Mouse (Mus musculus) cerebellum, postnatal 4 days (tissue): Measurements from ENCODE around the gene Tldc2.

Experiments used
- DNase-seq, 2 experiments: peaks; one replicate each; pipeline ENCODE4 v3.0.0; 2022; ENCODE audit warnings: low spot score in 2 of 2, mixed read lengths in 1 of 2

Gene Tldc2

DNA sequence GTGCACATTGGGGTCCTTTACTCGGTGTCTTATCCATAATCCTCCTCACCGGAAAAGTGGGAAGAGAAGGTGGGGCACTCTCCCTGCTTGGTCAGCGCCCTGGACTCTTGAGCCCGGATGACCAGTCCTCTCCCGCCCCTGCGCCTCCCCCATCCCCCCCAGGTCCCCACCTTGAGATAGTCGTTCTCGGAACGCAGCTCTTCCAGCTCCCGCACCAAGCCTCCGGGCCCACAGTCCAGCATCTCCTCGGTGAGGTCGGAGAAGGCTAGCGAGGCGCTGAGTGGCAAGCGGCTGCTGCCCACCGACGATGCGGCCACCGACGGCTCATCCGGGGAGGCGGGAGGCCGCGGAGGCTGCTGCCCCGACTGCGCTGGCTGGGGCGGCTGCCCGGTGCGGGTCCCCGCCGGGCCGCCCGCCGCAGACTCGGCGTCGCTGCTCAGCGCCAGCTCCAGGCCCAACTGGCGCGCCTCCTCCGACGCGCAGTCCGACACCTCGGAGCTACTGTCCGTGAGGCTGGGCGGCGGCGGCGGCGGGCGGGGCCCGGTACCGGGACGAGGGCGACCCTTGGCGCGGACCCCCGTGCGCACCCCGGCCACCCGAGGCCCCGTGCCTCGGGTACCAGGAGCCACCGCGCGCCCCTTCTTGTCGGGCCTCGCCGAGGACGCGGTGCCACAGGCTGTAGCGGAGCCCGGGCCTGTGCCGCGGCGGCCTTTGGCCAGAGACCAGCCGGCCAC, 8.6 kb upstream of the Tldc2 start:
- DNase-seq: no peak

DNA sequence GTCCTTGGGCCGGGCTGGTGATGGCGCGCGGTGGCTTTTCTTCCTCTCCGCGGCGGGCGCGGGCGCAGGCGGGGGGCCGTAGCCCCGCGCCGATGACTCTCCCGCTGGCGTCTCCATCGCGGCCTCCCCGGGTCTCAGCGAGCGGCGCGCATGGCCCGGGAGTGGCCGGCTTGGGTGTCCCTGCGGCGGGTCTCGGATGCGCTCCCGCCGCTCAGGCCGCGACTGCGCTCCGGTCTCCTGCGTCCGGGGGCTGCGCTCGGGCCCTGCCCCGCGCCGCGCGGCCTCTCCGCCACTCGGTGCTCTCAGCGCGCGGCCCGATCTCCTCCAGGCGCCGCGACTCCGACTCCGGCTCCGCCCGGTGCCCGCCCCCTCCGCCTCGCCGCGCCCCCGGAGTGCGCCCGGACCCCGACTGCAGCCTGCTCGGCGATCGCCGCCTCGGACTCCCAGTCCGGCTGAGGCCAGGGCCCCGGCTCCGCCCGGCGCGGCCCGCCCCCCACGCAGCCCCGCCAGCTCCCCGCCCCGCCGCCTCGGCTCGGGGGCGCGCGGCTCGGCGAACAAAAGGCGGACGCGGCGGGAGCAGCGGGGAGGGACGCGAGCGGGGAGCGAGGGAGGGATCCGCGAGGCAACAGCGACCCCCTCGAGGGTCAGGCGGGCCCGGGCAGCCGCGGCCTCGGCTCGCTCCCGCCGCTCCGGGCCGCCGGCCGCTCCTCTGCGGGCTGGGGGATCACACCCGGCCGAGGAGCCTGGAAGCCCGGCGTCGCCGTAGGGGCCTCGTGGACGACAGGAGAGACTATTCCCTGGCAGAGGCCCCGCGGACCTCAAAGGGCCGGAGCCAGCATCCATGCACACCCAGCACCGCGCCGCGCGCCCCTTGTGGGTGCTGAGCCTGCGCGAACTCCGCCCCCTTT, 7.8 kb upstream of the Tldc2 start, which contains the start of gene Soga1:
Gene Soga1 (minus strand): TSS at position 462 of the 908 bp plus-strand sequence.
- DNase-seq: peak; percentile 74 to 84

- no peak for DNase-seq
Measured at GRCm38 (mm10) chr2:157079701-157080180, 7.1 kb upstream of the Tldc2 start.

DNA sequence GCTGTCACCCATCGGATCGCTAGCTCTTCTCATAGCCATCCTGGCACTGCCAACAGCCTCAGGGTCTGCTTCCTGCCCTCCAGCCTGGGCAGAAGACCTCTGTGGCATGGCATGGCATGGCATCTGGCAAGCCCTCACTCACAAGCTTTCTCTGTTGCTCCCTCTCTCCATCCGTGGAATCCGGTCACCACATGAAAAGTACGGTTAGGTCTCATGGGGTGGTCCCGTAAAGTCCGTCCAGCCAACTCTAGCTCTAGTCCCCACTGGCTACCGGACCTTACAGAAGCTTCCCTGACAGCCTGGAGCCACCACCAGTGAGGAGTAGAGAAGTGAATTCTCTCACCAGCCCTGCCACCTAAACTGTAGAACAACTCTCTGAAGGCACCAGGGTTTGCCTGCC, 5.5 kb upstream of the Tldc2 start:
- no peak for DNase-seq

DNA sequence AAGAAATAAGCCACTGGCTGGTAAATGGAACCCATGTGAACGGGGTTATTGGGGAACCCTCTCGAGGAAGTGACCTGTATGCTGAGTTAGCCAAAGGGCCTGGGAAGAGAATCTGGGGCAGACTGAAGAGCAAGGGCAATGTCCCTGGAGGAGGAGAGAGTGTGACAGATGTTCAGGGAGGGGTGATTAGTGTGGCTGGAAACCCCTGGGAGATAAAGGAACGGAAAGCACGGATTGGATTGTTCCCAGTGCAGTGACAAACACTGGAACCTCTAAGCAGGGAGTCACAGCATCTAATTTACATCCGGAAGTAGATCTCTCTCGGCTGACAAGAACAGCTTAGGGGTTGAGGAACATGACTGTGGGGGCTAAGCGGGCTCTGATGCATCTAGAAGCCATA, 4.9 kb upstream of the Tldc2 start:
- DNase-seq: no peak

DNA sequence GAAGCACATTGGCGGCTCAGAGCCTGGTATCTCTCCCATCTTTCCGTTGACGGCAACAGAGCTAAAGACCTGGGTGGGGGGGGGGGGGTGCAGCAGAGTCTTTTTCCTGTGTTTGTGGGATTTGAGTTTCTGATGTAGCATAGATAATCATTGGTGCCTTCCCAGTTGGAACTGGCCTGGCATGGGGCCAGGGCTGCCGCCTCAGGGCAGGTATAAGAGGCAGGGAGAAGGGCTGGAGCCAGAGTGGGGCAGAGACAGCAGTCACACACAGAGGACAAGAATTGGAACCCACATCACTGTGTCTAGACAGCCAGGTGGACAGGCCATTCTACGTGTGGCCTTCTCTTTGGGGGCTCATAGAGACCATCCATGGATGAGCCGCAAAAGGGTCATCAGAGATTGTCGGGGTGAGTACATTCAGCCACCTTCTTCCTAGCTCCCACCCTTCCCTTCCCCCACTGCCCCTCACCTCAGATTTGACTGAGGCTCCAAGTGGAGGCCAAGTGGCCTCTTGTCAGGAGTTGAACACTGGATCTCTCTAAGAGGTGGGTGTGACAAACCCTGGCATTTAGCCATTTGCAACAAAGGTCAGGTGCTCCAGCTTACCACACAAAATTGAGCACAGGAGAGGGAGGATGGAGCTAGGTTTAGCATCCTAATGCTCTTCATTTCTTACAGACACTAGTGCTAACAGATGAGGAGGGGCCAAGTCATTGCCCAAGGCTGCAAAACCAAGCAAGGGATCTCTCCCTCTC, 1.8 kb upstream of the Tldc2 start:
- DNase-seq: no peak

DNA sequence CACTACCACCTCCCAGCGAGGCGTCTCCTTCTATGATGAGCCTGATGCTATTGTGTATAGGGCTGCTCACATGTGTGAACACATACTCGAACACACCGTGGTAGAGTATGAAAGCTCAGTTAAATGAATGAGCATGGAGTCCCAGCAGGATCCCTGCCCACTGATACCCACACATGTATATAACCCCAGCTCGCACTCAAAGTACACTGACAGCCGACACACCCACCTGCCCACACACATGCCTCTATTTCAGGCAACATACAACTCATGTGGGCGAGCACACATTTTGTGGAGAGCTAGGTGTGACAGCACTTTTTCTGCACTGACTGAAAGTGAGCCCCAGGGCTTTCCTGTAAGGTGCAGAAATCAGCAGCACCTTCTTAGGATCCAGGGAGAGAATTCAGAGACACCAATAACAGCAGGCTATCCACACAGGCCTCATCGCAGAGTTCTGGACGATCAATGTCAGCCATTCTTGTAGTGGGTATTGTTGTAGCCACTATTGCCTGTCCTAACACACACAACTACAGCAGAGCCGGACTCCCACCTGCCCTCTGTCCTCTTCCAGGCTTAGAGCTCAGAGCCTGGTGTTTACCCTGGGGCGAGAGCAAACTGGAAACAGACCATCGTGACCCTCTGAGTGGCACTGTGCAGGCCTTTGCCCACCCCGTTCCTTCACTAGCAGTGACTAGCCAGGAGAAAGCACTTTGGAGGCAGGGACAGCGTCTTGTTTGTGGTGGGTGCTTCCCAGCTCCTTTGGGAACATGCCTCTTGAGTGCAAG, 872 bp downstream of the Tldc2 start:
- no peak for DNase-seq

DNA sequence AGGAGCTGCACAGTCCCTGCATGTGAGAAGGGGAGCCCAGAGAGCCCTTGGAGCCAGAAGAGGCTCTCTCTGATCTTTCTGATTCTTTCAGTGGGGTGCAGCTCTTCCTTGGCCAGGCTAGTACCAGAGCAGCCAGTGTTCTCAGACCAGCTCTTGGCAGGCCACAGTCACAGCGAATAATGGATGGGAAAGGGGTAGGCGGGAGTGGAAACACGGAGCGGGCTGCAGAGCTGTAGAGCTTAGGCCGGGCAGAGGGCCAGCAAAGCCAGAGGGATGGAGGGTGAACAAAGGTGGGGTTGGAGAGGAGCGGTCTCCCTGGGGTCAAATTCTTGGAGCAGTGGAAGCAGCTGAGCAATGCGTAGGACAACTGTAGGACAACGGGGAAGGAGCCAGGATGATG, 5.2 kb downstream of the Tldc2 start:
- DNase-seq: peak in 1 of 2 experiments; percentile 58

GRCm38 (mm10) chr2:157095005-157095755, 8.3 kb downstream of the Tldc2 start:
- DNase-seq: peak; percentile 66 to 84

- no peak for DNase-seq
Measured at GRCm38 (mm10) chr2:157099532-157100318, 12.9 kb downstream of the Tldc2 start.

GRCm38 (mm10) chr2:157100319-157100605, 13.4 kb downstream of the Tldc2 start:
- no peak for DNase-seq

- no peak for DNase-seq
Measured at GRCm38 (mm10) chr2:157101650-157102049, 14.8 kb downstream of the Tldc2 start.

DNA sequence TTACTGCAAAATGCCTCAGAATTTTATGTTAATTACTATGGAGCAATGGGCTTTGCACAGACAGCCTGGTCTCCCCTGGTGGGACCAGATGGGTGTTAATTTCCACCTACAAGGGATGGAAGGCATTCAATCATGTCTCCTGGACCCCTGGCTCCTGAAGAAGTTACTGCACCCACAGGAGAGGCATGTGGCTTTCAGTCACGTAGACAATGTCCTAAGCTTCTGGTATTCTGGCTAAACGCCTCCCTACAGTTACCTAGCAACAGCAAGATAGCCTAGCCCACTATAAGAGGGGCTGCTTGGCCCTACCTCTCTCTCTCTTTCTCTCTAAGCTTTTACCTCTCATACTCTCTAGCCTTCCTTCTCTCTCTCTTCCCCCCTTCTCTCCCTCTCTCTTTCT, 15.4 kb downstream of the Tldc2 start:
- no peak for DNase-seq

DNA sequence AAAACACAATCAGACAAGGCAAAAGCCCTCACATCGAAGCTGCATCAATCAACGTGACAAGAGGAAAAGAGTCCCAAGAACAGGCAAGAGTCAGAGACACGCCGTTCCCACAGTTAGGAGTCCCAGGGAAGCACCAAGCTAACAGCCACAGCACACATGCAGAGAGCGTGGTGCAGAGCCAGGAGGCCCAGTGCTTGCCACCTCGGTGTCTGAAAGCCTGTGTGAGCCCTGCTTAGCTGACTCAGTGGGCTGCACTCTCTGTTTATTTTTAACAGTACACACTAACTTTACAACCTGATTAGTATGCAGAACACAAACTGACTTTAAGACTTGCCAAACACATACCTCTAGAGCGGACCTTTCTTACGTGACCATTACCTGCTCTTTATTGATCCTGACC, 17.6 kb downstream of the Tldc2 start:
- DNase-seq: no peak

- DNase-seq: no peak
Measured at GRCm38 (mm10) chr2:157108236-157108635, 21.4 kb downstream of the Tldc2 start.

GRCm38 (mm10) chr2:157116964-157117363, 30.1 kb downstream of the Tldc2 start:
- no peak for DNase-seq

DNA sequence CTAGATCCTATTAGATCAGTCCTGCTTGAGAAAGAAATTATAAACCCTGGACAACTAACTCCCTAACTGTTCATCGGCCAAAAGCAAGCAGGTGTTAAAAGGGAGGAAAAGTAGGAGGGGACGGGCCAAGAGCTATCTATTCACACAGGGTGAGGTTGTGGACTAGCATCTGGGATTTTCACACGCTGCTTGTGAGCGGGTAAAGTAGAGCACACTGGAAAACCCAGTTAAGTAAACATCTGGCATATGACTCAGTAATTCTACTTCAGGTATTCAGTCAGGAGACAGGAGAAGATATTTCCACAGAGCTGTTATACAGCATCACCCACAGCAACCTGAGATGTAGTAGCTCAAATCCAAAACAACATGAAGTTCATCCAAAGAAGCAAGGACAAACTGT, 31.7 kb downstream of the Tldc2 start:
- no peak for DNase-seq

DNA sequence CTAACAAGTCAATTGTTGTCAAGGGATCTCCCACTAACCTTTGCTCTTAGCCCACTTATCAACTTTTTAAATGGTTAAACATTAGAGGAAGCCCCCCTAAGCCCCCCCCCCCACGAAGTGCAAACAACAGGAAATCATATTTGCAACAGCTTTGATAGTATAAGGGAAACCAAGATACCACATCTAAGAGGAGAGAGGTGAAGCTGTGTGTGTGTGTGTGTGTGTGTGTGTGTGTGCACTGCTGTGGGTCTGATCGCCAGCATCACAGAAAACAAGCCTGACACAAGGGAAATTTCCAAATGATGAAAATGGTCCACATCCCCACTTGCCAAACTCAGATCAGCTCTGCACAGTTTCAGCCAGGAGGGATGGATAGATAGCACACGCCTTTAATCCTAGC, 32.2 kb downstream of the Tldc2 start:
- DNase-seq: no peak

- no peak for DNase-seq
Measured at GRCm38 (mm10) chr2:157121766-157122165, 34.9 kb downstream of the Tldc2 start.

GRCm38 (mm10) chr2:157125246-157125645, 38.4 kb downstream of the Tldc2 start:
- no peak for DNase-seq
